Mouse (Mus musculus): ENCODE results near the gene Gfer. TPM values are rescaled to one million over a fixed set of nuclear protein-coding genes. Genes with fewer than 3 reads are reported as not detected.
"Not testable (repeated sequence)": the region's sequence is repeated elsewhere in the genome, so short reads cannot be mapped to it uniquely, and the experiment has no call there.

Gfer gene
- polyA plus RNA-seq, 1 experiment from 2014 or later, result 48.4 TPM

DNA sequence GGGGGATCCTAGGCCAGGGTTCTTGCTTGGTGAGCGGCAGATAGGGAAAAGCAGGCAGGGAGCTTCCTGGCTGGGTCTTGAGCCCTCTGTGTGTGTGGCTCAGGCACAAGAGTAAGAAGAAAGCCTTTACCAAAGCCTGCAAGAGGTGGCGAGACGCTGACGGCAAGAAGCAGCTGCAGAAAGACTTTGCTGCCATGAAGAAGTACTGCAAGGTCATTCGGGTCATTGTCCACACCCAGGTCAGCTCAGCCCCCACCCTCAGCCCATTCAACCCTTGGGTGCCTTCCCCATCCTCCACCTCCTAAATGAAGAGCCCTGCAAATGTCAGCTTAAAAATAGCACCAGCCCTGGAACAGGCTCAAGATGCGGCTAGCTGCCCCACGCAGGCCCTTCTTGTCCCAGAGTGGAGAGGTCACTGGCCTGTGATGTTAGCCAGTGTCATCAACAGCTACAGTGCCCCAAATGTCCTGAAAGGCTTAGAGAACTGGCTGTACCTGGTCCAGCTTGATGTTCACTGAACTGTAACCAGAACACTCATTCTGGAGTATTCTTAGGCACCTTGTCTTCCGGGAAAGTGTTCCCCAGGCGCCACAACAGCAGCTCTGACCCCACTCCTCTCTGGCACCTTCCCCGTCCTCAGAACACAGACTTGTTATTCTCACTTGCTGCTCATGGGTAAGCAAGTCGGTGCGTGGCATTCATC is 36.4 kb upstream of the Gfer start:
- Histone ChIP-seq H3K9ac (replicated peaks) (no peak overlapping the region), H3K27me3 (peaks cover 15% of the 10 kb centered on the region), H3K4me2 (replicated peaks) (no peak overlapping the region), H3K9me3 (no peaks in the 10 kb centered on the region), H3K36me3 (no peaks in the 10 kb centered on the region), H3K4me1 (peaks cover 13% of the 10 kb centered on the region), H3K27ac (replicated peaks) (no peak overlapping the region), H3K4me3 (no peak overlapping the region)
- 80% methylated on average over 12 of the region's 12 CpGs for WGBS
- ATAC-seq (ENCODE audit: low FRiP score, low read depth), result no peak

DNA sequence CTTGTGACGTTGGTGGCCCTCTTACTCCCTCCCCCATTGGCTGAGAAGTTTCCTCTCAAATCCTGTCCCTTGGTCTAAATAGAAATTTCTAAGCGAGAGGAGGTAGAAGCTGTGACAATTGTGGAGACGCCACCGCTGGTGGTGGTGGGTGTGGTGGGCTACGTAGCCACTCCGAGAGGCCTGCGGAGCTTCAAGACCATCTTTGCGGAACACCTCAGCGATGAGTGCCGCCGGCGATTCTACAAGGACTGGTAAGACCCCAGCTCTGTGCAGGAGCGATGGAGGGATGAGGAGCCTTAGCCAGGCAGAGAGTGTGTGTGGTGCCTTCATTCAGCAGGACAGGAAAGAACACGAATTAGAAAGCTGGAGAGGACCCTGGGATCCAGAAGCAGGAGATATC is 34.8 kb upstream of the Gfer start:
- peaks cover 1% of the 10 kb centered on the region for H3K4me1 ChIP-seq
- 84% methylated on average over 14 of the region's 14 CpGs for WGBS
- H3K4me3 ChIP-seq, result no peak overlapping the region
- no peaks in the 10 kb centered on the region for H3K36me3 ChIP-seq
- no peak overlapping the region for H3K4me2 ChIP-seq (replicated peaks)
- no peak overlapping the region for H3K9ac ChIP-seq (replicated peaks)
- no peak for ATAC-seq (ENCODE audit: low FRiP score, low read depth)
- no peak overlapping the region for H3K27ac ChIP-seq (replicated peaks)
- H3K27me3 ChIP-seq, result peaks cover 17% of the 10 kb centered on the region
- no peaks in the 10 kb centered on the region for H3K9me3 ChIP-seq

DNA sequence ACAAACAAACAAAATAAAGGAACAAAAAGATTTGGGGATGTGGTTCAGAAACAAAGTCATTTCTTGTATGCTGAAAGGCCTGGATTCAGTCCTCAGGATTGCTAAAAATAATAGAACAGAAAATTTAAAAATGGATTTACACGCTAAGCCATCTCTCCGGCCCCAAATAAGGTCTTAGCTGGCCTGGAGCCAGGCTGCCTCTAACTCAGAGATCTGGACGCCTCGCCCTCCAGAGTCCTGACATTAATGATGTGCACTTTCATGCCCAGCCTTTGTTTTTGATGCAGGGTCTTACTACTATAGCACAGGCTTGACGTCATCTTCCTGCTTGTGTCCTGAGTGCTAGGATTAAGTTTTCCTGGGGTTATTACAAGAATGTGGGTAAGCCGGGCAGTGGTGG is 33.1 kb upstream of the Gfer start:
- H3K9me3 ChIP-seq, result no peaks in the 10 kb centered on the region
- H3K9ac ChIP-seq (replicated peaks), result no peak overlapping the region
- WGBS, result 89% methylated on average over 6 of the region's 6 CpGs
- H3K27ac ChIP-seq (replicated peaks), result no peak overlapping the region
- H3K4me3 ChIP-seq, result no peak overlapping the region
- peaks cover 17% of the 10 kb centered on the region for H3K27me3 ChIP-seq
- no peak for ATAC-seq (ENCODE audit: low FRiP score, low read depth)
- H3K4me1 ChIP-seq, result no peaks in the 10 kb centered on the region
- H3K4me2 ChIP-seq (replicated peaks), result no peak overlapping the region
- H3K36me3 ChIP-seq, result no peaks in the 10 kb centered on the region

DNA sequence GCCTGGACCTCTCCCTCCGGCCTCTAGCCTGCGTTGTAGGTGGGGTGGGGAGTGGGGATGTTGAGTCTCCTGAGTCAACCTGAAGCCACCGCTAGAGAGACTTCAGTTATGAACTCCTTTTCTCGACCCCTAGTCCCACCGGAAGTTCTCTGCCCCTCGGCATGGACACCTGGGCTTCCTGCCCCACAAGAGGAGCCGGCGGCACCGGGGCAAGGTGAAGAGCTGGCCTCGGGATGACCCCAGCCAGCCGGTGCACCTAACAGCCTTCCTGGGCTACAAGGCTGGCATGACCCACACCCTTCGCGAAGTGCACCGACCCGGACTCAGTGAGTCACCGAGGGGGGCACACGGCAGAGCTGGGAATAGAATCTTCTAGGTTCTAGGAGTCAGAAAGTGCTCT is 32.2 kb upstream of the Gfer start:
- no peak overlapping the region for H3K9ac ChIP-seq (replicated peaks)
- ATAC-seq (ENCODE audit: low FRiP score, low read depth), result no peak
- H3K27ac ChIP-seq (replicated peaks), result no peak overlapping the region
- peaks cover 5% of the 10 kb centered on the region for H3K4me1 ChIP-seq
- peaks cover 17% of the 10 kb centered on the region for H3K27me3 ChIP-seq
- no peak overlapping the region for H3K4me3 ChIP-seq
- 79% methylated on average over 17 of the region's 17 CpGs for WGBS
- no peaks in the 10 kb centered on the region for H3K36me3 ChIP-seq
- H3K4me2 ChIP-seq (replicated peaks), result no peak overlapping the region
- no peaks in the 10 kb centered on the region for H3K9me3 ChIP-seq

DNA sequence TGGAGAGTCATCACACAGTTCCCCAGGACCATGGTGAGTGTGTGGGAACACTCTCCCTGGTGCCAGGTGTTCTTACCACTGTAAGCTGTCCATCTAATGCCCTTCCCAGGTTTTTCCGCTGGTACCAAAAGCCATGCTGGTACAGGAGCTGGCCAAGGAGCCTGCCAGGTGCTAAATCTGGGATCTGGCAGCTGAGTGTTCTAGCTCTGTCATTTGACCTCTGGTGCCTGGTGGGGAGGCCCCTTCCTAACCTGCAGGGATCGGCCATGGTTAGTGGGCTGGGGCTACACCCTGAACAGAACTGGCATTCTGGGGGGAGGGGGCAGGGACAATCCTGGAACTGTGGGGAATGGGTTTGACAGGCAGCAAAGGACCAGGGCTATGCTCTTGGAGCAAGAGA is 31.7 kb upstream of the Gfer start, which contains the start of gene Rpl3l:
Gene Rpl3l (plus strand): TSS at position 203 of the 400 bp plus-strand sequence.
- no peak within 1 kb of the TSS for H3K27ac ChIP-seq (replicated peaks)

DNA sequence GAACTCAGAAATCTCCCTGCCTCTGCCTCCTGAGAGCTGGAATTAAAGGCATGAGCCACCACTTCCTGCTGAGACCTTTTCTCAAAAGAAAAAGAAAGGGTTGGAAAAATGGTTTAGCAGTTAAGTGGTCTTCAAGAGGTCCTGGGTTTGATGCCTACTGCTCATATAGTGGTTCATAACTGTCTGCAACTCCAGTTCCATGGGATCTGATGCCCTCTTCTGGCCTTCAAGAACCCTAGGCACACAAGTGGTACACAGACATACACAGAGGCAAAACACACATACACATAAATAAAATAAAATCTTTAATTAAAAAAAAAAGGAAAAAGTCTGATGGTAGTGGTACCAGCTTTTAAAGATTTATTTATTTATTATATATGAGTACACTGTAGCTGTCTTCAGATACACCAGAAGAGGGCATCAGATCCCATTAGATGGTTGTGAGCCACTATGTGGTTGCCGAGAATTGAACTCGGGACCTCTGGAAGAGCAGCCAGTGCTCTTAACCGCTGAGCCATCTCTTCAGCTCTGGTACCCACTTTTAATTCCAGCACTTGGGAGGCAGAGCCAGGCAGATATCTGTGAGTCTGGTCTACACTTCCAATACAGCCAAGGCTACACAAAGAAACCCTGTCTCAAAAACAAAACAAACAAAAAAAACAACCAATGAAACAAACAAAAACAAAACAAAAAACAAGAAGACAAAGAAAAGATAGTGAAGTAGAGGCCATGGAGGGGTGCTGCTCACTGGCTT is 29.9 kb upstream of the Gfer start:
- Histone ChIP-seq H3K4me2 (replicated peaks) (no peak overlapping the region), H3K36me3 (peaks cover 16% of the 10 kb centered on the region), H3K27ac (replicated peaks) (no peak overlapping the region), H3K9ac (replicated peaks) (no peak overlapping the region), H3K4me1 (peaks cover 25% of the 10 kb centered on the region), H3K27me3 (peaks cover 13% of the 10 kb centered on the region), H3K4me3 (no peak overlapping the region), H3K9me3 (no peaks in the 10 kb centered on the region)
- no peak for ATAC-seq (ENCODE audit: low FRiP score, low read depth)
- WGBS, result 66% methylated on average over 3 of the region's 3 CpGs

More for the DNA sequence above, 31.7 kb upstream of the Gfer start, which contains the start of gene Rpl3l:
- WGBS, result 85% methylated on average over 2 of the region's 2 CpGs
- ATAC-seq (ENCODE audit: low FRiP score, low read depth), result no peak
- Histone ChIP-seq H3K4me3 (no peak within 1 kb of the TSS), H3K4me2 (replicated peaks) (no peak within 1 kb of the TSS), H3K36me3 (peaks cover under 1% of the 10 kb centered on the region; the same call in 1 of the 2 replicates), H3K9me3 (no peaks in the 10 kb centered on the region), H3K27me3 (peaks cover 17% of the 10 kb centered on the region), H3K4me1 (peaks cover 10% of the 10 kb centered on the region), H3K9ac (replicated peaks) (no peak within 1 kb of the TSS)

DNA sequence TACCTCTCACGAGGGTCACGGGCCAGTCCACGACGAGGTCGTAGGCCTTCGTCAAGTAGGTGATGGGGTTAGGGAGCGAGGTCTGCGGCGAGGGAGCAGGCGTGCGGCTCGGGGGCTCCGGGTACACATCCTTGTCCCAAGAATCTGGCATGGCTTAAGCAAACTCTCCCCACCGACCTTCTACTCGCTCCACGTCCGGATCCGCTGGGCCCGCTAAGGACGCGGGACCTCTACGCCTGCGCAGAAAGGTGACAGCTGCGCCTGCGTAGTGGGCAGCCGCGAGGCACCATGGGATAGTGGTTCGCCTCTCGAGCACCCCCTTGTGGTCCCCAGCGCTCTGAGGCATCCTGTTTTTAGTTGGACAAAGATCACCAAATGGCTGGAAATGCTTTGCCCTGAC is 28.2 kb upstream of the Gfer start, which contains the start of gene Ndufb10:
Gene Ndufb10 (minus strand): TSS at position 295 of the 400 bp plus-strand sequence.
- ATAC-seq (ENCODE audit: low FRiP score, low read depth), result peak; percentile 71
- Histone ChIP-seq H3K27ac (replicated peaks) (peak within 1 kb of the TSS; percentile 82), H3K4me2 (replicated peaks) (peak within 1 kb of the TSS; percentile 89), H3K9ac (replicated peaks) (peak within 1 kb of the TSS; percentile 89), H3K27me3 (peaks cover 13% of the 10 kb centered on the region), H3K9me3 (no peaks in the 10 kb centered on the region), H3K4me1 (peaks cover 28% of the 10 kb centered on the region), H3K36me3 (peaks cover 16% of the 10 kb centered on the region), H3K4me3 (peak within 1 kb of the TSS; percentile 73)
- 0% methylated on average over 30 of the region's 30 CpGs for WGBS

DNA sequence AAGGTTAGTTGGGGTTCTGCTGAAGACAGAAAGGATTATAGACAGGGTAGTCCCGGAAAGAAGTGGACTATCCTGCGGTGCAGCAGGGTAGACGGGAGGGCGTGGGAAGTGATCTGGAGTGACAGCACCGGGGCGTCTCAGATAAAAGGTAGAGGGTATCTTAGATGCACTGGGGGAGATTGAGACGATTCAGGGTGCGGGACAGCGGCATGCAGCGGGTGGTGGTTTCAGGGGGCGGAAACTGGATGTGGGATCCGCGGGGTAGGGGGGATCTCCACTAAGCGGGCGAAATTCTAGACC is 27.9 kb upstream of the Gfer start:
- Histone ChIP-seq H3K27me3 (peaks cover 13% of the 10 kb centered on the region), H3K9ac (replicated peaks) (peak overlapping the region; percentile 89), H3K4me1 (peaks cover 31% of the 10 kb centered on the region), H3K36me3 (peaks cover 16% of the 10 kb centered on the region), H3K9me3 (no peaks in the 10 kb centered on the region), H3K4me2 (replicated peaks) (peak overlapping the region; percentile 89), H3K27ac (replicated peaks) (peak overlapping the region; percentile 82), H3K4me3 (peak overlapping the region; percentile 73)
- no peak; the same call in 1 of the 2 replicates for ATAC-seq (ENCODE audit: low FRiP score, low read depth)
- WGBS, result under 1% methylated on average over 15 of the region's 15 CpGs

DNA sequence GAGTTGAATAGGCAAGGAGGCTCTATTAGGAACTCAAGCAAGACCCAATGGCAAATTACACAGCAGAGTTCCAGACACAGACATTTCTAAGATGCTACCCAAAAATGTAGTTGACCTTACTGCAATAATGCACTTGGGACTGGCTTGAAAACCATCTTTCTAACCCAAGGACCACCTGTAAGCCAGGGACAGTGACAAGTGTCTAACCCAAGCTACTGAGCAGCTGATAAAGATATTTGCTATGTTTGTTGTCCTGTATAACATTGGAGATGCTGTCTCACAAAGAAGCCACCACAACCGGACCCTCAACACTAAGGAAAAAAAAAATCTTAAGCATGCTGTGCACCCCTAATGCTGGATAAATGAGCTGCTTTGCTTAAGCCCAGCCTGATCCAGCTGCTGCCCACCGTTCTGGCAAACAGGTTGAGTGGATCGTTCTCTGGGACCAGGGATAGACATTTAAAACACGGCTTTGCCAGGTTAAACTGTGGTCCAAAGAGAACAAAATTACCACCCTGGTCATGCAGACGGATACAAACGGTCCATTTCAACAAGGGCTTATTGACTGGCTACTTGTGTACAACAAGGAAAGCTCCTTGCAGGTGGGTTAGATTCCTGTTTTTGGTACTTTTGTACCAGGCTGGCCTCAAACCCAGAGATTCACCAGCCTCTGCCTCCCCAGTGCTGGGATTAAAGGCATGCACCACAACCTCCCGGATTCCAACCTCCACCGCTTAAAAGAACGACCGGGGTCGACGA is 27.3 kb upstream of the Gfer start:
- Histone ChIP-seq H3K27ac (replicated peaks) (peak overlapping the region; percentile 82), H3K4me3 (peak overlapping the region; percentile 73), H3K36me3 (peaks cover 16% of the 10 kb centered on the region), H3K9ac (replicated peaks) (peak overlapping the region; percentile 89), H3K9me3 (no peaks in the 10 kb centered on the region), H3K4me2 (replicated peaks) (peak overlapping the region; percentile 89), H3K27me3 (peaks cover 9% of the 10 kb centered on the region), H3K4me1 (peaks cover 33% of the 10 kb centered on the region)
- WGBS, result 3% methylated on average over 12 of the region's 12 CpGs
- ATAC-seq (ENCODE audit: low FRiP score, low read depth), result no peak

DNA sequence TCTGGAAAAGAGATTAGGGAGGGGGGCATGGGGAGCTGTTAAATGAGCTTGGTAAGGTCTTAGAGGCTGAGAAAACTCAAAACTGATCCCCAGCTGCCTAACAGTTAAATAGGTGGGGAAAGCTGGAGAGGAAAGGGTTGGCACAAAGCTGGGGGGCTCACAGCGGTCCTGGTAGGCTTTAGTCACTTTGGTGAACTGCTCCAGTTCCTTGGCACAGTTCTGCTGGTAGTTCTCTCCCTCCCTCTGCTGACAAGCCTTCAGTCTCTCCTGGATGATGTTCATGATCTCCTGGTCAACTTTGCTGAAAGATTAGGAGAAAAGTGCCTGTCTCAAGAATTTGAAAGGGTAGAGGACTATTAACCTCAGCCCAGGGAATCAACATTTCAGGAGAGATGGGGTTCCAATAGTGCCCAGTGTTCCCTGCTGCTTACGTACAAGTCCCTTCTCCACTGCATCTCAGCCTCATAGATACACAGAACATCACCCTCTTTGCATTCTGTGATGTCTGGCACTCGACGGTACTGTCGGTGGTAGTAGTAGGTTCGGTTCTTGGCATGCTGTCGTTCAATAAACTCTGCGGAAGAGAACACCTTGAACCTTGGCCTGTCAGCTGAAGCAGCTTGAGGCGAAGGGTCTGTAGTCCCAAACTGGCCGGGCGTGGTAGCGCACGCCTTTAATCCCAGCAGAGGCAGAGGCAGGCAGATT is 26.4 kb upstream of the Gfer start:
- H3K36me3 ChIP-seq, result peaks cover 16% of the 10 kb centered on the region
- H3K9me3 ChIP-seq, result no peaks in the 10 kb centered on the region
- 0 out of 2 replicates have a peak overlapping the region, but pooled peaks have one; percentile 34 for H3K9ac ChIP-seq (replicated peaks)
- WGBS, result 36% methylated on average over 13 of the region's 13 CpGs
- peaks cover 33% of the 10 kb centered on the region for H3K4me1 ChIP-seq
- no peak overlapping the region for H3K27ac ChIP-seq (replicated peaks)
- H3K27me3 ChIP-seq, result peaks cover 2% of the 10 kb centered on the region
- H3K4me2 ChIP-seq (replicated peaks), result peak overlapping the region; percentile 89
- no peak for ATAC-seq (ENCODE audit: low FRiP score, low read depth)
- peak overlapping the region; percentile 8; the same call in 1 of the 2 replicates for H3K4me3 ChIP-seq

DNA sequence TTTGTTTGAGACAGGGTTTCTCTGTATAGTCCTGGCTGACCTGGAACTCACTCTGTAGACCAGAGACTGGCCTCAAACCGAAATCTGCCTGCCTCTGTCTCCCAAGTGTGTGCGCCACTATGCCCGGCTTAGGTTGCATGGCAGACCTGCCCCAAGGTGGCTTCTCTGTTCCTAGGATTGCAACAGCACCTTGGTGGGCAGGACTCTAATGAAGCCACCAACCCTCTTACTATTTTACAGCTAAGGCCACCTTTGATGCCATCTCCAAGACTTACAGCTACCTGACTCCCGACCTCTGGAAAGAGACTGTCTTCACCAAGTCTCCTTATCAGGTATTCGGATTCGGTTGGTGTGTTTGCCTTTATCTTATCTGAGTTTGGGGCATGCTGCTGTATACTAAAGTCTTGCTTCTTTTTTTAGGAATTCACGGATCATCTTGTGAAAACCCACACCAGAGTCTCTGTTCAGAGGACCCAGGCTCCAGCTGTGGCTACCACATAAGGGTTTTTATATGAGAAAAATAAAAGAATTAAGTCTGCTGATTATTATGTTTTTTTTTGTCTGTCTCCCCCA is 25.5 kb upstream of the Gfer start:
- not testable (repeated sequence) for H3K9me3 ChIP-seq; ATAC-seq (ENCODE audit: low FRiP score, low read depth); H3K27ac ChIP-seq (replicated peaks); H3K27me3 ChIP-seq
- Histone ChIP-seq H3K4me2 (replicated peaks) (peak overlapping the region; percentile 81), H3K4me1 (peaks cover 33% of the 10 kb centered on the region), H3K4me3 (peak overlapping the region; percentile 36), H3K9ac (replicated peaks) (peak overlapping the region; percentile 32; the same call in 1 of the 2 replicates), H3K36me3 (peaks cover 24% of the 10 kb centered on the region)
- 71% methylated on average over 7 of the region's 7 CpGs for WGBS

All from midbrain, embryonic 12.5 days (tissue).